Mouse (Mus musculus) testis, adult 2 months (tissue): Measurements from ENCODE around the gene Agap1.

Source experiments
- CTCF ChIP-seq: fragments of 200-500 bp; IDR thresholded peaks from 2 replicates; pipeline ENCODE4 v1.5.1; 2012; ENCODE audit warnings: low read depth, mild to moderate bottlenecking, inconsistent platforms, low read length, moderate library complexity; ENCODE audit not compliant: control insufficient read depth, insufficient read depth, insufficient replicate concordance
- POLR2A ChIP-seq: fragments of 200-500 bp; IDR thresholded peaks from 2 replicates; pipeline ENCODE4 v1.6.1; 2012; ENCODE audit warnings: low read depth, mild to moderate bottlenecking, inconsistent platforms, low read length, moderate library complexity; ENCODE audit not compliant: control insufficient read depth

- TF ChIP-seq CTCF (no peak), POLR2A (no peak)
Observed at GRCm38 (mm10) chr1:89932616-89933015, 478.0 kb downstream of the Agap1 start.
